Mouse (Mus musculus): ENCODE data around the gene Bahcc1.

DNA sequence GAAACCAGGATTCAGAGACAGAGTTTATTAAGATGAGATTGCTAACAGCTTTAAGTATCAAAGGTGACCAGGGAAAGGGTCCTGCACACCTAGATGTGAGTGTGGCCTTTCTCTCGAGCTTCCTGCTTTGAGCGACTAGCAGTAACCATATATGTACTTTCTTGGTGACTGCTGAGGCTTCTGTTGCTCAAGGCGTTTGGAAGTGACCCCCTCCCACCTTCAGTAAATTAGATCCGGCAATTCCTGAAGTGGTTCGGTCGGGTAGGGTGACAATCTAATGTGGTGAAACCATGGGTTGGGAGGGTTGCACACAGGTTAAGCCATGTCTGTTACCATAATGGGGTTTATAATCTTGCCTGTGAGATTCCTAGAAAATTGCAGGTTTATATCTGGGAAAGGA, 79.3 kb downstream of the Bahcc1 start:
- no peak for TF ChIP-seq CTCF (IDR thresholded peaks at IDR 0.05; ENCODE audit: low read depth)
- no peak for TF ChIP-seq EP300 (IDR thresholded peaks at IDR 0.05; ENCODE audit: low read depth)
